Mouse (Mus musculus) gastrocnemius, postnatal 14 days (tissue): Measurements from ENCODE around the gene Mycl. TPM values are rescaled to one million over a fixed set of nuclear protein-coding genes. Genes with fewer than 3 reads are reported as not detected.

Source experiments
- DNase-seq: peaks from one replicate; pipeline ENCODE4 v3.0.0; 2021; ENCODE audit warnings: mixed read lengths
- intact Hi-C: fragments of 180-260 bp; cut with DNase I; formaldehyde crosslinking; loops from one replicate; pipeline ENCODE4 v1.15.1; 2025; ENCODE audit warnings: low total_unique reads
- long read RNA-seq, 2 experiments: library from polyadenylated mRNA; stranded (forward); transcript quantifications; one replicate each; pipeline ENCODE4 v2.0.0; 2021
- total RNA-seq, 2 experiments: library from RNA; stranded (reverse); gene quantifications; 2 replicates each; pipeline ENCODE4 v1.2.3; 2021

Mycl gene
- total RNA-seq = 1 to 10 TPM; 2.2 to 2.3 TPM
- long read RNA-seq, experiment 1, partial matches to known transcripts = 0 of 1 reads
- long read RNA-seq, experiment 1, other reads (novel, unspliced or antisense) = 0 of 1 reads
- long read RNA-seq, experiment 2, partial matches to known transcripts = 0 of 3 reads
- long read RNA-seq, experiment 2, other reads (novel, unspliced or antisense) = 0 of 3 reads

DNA sequence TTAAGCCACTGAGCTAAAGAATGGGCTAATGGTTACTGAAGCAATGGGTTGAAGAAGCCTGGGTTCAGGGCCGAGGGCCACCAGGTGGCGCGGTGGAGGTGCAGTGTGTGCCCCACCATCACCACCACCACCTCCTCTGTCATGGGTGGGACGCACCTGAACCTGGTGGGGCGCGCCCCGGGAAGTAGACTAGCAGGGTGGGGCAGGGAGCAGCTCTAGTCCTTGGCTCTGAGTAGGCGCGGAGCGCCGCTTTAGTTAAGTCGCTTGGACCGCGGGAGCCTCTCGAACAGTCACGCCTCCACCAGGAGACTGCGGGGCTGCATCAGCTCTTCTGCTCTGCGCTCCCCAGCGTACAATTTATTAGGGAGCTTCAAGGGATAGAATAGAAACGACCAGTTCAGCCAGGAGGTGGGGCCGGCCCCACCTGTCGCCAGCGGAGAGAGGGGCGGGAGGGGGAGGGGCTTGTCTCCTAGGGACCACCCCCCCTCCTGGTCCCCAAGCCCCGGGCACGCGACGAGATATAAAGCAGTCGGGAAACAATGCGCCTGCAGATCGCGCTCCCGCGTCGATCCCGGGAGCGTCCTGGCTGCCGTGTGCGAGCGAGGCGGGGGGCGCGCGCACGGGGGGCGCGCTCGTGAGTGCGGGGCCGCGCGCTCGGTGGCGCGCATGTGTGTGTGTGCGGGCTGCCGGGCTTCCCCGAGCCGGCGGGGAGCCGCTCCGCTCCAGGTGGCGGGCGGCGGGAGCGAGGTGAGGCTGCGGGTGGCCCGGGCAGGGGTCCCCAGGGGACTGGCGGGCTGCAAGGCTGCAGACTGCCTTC is at the start of gene Mycl:
Gene Mycl (plus strand): TSS at position 249 of the 817 bp plus-strand sequence.
- peak; percentile 78 for DNase-seq
- intact Hi-C loops = loop anchor here (2.0 kb wide), 1 partner anchor 89 kb away; no protein-coding TSS in a partner anchor

DNA sequence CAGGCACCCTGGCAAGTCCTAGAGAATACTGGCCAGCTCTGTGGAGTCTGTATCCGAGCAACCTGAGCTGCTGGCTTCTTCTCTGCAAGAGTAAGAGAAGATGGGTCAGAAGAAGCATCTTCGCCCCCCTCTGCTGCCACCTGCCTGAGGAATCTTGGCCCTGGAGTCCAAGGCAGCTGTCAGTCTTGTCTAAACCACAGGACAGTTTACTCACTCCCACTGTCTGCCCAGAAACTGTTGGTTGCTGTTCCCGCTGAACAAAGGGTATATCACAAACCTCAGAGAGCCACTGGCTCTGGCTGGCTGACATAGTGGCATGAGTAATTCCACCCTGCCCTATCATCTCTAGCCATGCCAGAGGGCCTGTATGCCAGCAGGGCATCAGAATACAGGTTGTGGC is 48.2 kb upstream of the Mycl start:
- intact Hi-C loops = no loop called here
- DNase-seq = no peak

GRCm38 (mm10) chr4:122949096-122949495 is 46.4 kb upstream of the Mycl start:
- DNase-seq = no peak
- intact Hi-C loops = no loop called here

DNA sequence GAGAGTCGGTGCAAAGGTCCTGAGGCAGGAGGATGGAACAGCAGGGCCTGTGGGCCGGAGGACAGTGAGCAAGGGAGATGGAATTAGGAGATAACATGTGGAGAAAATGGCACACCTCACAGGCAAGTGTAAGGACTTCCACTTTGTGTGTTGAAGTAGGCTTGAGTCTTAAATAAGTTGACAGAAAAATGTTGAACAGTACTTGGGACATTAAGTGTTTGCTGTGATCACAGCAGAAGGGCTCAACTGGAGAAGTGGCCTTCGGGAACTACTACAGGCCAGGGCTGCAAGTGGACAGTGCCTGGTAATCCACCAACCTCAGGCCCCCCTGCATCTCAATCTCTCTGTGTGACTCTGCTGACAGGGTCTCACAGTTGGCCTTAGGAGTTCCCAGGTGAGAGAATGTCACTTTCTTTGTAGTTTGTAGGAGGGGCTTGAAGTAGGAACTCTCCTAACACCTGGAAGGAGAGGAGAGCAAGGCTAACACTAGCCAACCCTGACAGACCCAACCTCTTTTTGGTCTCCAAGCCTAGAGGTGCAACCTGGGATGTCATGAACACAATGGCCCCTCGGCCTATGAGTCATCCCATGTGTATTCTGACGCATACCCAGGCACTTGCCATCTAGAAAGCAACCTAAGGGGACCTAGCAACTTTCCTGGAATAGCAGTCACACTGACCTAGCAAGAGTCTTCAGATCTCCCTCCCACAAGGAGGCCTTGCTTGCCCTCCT is 40.6 kb upstream of the Mycl start:
- intact Hi-C loops = no loop called here
- no peak for DNase-seq

DNA sequence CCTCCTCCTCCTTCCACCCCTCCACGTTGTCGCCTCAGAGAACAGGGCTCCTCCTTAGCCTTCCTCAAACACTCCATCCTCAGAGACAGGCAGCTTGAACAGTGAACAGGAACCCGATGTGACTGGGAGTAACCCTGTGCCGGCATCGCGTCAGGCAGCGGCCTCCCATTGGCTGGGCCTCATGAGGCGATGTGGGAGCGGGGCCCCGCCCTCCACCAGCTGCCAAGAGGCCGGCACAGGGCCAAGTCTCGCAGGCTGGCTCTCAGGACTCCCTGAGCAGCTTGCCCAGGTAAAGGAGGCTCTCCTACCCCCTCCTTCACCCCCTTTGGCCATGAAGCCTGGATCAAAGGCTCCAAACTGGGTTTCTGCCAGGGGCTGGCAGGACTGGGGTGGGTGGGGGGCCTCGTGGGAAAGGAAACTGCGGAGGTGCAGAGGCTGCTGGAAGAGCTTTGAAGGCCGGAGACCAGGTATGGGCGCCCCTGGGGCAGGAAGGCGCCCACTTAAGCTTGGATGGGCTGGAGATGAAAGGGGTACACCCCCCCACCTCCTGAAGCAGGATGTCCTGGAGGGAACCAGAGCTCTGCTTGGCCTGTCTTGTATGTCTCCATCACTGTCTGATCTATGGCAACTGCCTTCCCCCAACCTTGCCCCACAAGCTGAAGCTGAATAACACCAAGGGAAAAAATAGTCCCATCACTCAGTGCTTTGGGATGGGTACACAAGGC is 39.9 kb upstream of the Mycl start:
- intact Hi-C loops = no loop called here
- peak; percentile 73 for DNase-seq

- no peak for DNase-seq
- intact Hi-C loops = no loop called here
These were observed 39.2 kb upstream of the Mycl start for GRCm38 (mm10) chr4:122956301-122956700.

DNA sequence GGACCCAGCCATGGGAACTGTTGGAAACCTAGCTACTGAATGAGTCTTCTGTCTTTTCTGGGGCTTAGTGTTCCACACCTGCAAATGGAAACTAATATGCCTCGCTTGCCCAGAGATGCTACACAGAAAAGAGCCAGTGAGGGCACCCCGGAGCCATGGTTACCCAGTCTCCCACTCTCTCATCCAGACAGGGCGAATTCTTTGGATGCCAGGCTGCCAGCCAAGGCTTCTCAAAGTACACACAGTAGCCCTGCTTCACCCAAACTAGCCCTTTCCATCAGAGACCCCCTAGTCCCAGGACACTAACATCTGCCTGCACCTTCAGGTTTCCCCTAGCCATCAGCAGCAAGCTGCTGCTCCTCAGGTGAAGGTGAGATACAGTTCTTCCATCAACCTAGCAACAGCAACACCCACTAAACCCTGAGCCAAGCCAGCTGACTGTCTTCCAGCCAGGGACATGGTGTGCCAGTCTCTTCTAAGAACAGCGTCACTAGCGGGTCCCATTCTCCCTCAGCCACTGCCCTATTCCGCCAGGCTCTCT is 36.9 kb upstream of the Mycl start:
- DNase-seq = no peak
- intact Hi-C loops = no loop called here

GRCm38 (mm10) chr4:122959816-122960215 is 35.6 kb upstream of the Mycl start:
- DNase-seq = no peak
- intact Hi-C loops = no loop called here

DNA sequence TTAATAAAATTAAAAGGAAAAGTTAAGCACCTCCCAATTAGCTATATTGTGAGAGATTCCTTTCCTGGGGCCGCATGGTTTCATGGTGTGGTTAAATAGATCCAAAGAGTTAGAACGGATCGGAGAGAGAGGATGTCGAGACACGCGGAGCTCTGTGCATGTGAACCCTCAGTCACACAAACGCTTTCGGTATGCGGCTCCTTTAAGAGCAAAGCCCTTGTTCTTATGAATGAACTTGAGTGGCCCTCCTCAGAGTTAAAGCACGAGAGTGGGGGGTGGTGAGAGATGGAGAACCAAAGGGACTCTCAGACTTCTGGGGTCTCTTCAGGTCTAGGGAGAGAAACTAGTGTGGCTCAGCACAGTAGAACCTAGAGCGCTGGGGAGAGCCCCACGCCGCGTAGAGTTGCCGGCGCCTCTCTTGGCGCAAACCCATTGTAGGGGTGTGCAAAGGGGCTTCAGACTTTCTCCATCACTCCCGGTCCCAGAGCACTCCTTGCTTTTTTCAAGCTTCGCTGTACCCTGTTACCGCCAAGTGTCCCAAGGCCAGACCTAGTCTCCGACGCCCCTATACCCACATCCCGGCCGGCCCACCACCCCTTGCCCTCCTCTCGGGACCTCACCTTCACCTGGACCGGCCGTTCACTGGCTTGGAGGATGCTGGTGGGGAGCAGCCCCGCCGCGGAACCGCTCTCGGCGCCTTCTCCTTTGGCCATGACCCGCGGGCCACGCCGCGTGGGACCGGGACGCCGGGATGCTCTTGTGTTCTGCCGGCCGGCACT is 34.9 kb upstream of the Mycl start:
- intact Hi-C loops = no loop called here
- no peak for DNase-seq

DNA sequence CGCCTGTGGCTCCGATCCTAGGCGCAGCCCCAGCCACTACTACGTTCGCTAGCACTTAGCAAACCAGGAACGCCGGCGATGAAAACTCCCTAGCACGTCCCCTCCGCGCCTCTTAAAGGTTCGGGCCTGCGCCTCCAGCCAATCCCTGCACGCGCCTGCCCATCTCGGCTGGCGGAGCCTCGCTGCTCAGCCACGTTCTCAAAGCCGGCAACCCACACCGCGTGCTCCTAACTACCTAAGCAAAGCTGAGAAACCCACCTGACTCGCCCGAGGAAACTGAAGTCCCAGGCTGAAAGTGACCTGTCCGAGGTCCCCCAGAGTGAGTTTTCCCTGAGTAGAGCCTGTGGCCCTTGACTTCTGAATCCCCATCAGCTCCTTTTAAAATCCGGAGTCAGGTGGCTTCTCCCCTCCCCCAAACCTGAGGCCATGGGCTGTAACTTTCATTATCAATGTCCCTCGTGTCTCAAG is 34.3 kb upstream of the Mycl start, which contains the start of gene Mfsd2a:
Gene Mfsd2a (minus strand): TSS at position 89 of the 468 bp plus-strand sequence.
- intact Hi-C loops = no loop called here
- DNase-seq = peak; percentile 38

GRCm38 (mm10) chr4:122961589-122961988 is 33.9 kb upstream of the Mycl start:
- intact Hi-C loops = no loop called here
- DNase-seq = no peak

- intact Hi-C loops = no loop called here
- DNase-seq = no peak
These were observed 32.7 kb upstream of the Mycl start for GRCm38 (mm10) chr4:122962751-122963150.

GRCm38 (mm10) chr4:122968106-122968505 is 27.3 kb upstream of the Mycl start:
- DNase-seq = no peak
- intact Hi-C loops = no loop called here

- DNase-seq = no peak
- intact Hi-C loops = no loop called here
These were observed 24.3 kb upstream of the Mycl start for GRCm38 (mm10) chr4:122971191-122971590.

- no peak for DNase-seq
- intact Hi-C loops = no loop called here
These were observed 23.8 kb upstream of the Mycl start for GRCm38 (mm10) chr4:122971646-122972045.

DNA sequence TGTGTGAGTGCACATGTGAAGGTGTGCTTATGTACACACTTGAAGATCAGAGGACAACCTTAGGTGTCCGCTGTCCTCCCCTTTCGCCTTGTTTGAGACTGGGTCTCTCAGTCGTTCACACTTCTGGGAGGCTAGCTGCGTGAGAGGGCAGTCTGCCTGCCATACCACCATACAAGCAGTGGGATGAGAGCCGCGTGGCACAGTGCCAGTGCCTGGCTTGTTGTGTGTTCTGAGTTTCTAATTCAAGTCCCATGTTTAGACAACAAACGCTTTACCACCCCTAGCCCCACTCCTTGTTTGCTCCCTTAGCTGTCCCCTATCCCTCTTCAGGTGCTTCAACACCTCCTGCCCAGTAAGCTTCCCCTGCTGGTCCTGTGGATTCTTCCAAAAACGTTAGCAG is 23.4 kb upstream of the Mycl start:
- intact Hi-C loops = no loop called here
- no peak for DNase-seq

DNA sequence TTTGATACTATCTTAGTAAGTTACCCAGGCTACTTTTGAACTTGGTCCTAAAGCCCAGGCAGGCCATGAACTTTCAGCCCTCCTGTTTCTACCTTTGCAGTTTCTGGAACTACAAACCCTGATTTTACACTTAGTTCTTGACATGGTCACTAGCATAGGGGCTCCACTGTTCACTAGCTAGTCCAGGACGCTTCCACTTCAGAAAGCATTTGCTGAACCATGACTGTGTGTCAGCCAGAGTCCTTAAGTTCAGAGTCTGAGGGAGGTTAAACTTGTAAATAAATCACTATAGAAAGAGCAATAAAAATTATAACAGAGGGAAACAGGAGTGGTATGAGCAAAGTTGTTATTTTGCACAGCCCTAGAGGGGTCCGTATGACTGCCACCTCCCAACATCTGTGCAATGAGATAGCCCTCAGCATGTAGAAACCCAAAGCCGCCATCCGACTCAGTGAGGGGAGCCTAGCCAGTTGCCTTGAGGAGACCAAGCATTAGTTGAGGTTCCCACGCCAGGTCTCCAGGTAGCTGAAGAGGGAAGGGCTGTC is 20.4 kb upstream of the Mycl start:
- intact Hi-C loops = no loop called here

GRCm38 (mm10) chr4:122976885-122977284 is 18.6 kb upstream of the Mycl start:
- intact Hi-C loops = no loop called here
- DNase-seq = no peak

More for the DNA sequence above, 20.4 kb upstream of the Mycl start:
- DNase-seq = no peak
